Mouse (Mus musculus) left cerebral cortex, postnatal 14 days (tissue): ENCODE measurements at regions not wholly inside any gene's neighbourhood (a gene's known extent, or its start where the extent isn't known, plus 50 kb on each side); places are given as distances from the start of the nearest gene placed in this dataset.
"Not testable (repeated sequence)": the region's sequence is repeated elsewhere in the genome, so short reads cannot be mapped to it uniquely, and the experiment has no call there.

Experiments
- DNase-seq, 2 experiments: peaks; one replicate each; pipeline ENCODE4 v3.0.0; 2021 to 2022; ENCODE audit warnings: low spot score in 2 of 2, mixed read lengths in 1 of 2
- intact Hi-C: fragments of 180-260 bp; cut with DNase I; formaldehyde crosslinking; loops from one replicate; pipeline ENCODE4 v1.15.1; 2025

DNA sequence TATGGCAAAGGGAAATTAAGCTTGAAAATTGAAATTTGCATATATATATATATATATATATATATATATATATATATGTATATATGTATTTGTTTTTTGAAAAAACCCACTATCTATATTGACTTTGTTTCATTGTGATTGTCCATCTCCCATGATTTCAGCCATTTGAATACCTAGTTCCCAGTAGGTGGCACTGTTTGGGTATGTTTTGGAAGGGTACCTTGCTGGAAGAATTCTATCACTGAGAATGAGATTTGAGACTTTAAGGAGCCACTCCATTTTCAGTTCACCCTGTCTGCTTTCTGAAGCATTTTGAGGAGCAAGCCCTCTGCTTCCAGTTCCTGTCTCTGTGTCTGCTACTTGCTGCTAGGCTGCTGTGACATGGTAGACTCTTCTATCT, 72.8 kb upstream of the Ugt8a start:
- no peak for DNase-seq

DNA sequence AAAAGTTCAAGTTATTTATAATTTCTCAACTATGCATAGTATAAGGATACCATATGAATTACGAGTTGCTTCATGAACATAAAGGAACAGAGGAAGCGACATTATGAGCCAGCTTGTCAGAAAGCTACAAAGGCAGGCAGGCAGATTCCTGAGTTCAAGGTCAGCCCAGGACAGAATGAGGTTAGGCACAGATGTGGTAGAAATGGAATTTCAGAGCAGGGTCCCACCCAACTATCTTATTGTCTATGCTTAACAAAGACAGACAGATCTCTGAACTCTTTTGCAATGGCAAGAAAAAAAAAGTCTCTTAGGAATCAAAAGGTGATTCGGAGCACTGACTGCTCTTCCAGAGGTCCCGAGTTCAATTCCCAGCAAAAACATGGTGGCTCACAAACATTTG, 77.7 kb upstream of the Ugt8a start:
- no peak for DNase-seq
- intact Hi-C loops: no loop called here

More for the DNA sequence above, 72.8 kb upstream of the Ugt8a start:
- intact Hi-C loops: no loop called here

DNA sequence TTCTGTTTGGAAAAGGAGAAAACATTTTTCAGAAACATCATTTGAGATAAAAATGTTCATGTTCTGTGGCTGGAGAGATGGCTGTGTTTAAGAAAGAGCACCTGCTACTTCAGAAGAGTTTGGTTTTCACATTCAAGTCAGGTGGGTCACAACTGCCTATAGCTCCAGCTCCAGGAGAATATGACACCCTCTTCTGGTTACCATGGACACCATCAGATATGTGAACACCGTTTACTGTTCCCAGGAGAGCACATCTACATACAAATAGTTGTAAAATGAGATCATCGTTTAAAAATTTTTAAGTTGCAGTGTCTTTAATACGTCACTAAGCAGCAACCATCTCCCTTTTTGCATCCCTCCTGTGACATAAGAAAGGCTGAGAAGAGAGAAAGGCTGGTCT, 105.9 kb upstream of the Ugt8a start:
- DNase-seq: no peak

DNA sequence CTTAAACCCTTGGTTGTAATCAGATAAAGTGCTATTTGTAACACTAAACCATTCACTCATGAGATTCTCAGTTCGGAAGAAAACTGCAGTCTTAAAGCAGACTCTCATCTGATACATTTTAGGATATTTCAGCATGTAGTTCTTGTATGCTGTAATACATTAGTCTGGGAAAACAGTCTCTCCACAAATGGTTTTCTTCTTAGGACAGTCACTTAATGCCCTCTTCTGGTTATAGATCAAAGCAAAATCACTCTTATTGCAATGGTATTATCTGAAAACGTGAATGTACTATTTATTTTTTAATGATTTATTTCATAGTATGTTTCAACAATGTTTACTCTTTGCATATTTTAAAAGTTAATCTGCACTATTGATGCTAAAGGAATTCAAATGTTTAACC, 106.4 kb upstream of the Ugt8a start:
- no peak for DNase-seq
- intact Hi-C loops: loop anchor here (2.0 to 10.0 kb wide), 2 partner anchors 194 to 1440 kb away; no protein-coding TSS in a partner anchor

More for the DNA sequence above, 105.9 kb upstream of the Ugt8a start:
- intact Hi-C loops: loop anchor here (2.0 to 10.0 kb wide), 2 partner anchors 194 to 1440 kb away; no protein-coding TSS in a partner anchor

DNA sequence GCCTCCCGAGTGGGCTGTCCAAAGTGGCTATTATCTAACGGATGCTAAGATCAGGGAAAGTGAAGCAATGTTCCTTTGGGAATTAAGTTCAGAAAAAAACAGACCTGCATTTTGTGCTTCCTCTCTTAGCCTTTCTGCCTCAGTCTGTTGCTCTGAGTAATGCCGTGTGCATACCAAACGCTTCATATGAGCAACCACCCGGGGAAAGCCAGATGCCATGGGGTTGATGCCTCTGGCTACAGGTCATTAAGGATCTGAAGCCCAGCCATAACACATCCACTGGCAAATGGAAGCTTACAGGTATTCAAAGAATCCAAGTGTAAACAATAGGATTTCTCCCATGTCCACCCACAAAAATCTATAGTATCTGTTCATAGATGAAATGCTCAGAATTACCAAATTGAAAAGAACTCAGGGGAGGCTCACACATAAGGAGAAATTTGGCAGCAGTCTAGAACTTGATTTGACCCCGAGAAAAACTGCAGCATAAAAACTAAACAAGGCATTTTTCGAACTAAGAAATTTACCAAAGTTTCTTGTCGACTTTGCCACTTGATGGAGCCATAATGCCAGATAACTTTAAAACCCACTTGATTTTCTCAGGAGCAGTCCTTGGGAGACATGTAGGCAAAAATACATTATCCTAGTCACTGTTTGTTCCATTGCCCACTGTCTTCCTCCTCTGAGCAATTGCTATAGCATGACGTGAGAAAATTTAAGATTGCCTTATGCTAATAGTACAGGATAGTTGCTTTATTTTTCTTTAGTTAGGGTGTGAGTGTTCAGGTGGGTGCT, 107.8 kb upstream of the Ugt8a start:
- intact Hi-C loops: loop anchor here (2.0 to 10.0 kb wide), 4 partner anchors 195 to 1441 kb away; no protein-coding TSS in a partner anchor
- DNase-seq: peak; percentile 15 to 33

DNA sequence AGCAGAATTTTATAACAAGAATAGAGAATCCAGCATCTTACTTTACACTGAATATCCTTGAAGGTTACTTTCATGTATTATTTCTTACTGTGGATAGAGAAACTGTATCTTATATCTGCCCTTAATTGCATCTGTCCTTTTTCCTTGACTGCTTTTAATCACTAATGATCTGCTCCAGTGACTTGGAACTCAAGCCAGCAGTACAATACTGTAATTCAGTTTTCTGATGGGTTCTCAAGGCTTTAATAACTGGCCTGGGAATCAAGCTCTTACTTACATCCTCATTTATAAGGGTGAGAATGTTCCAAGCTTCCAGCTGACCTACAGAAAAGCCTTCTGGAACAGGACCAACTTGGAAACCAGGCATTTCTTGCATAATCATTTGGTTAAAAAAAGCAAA, 120.2 kb upstream of the Ugt8a start:
- DNase-seq: no peak
- intact Hi-C loops: no loop called here

DNA sequence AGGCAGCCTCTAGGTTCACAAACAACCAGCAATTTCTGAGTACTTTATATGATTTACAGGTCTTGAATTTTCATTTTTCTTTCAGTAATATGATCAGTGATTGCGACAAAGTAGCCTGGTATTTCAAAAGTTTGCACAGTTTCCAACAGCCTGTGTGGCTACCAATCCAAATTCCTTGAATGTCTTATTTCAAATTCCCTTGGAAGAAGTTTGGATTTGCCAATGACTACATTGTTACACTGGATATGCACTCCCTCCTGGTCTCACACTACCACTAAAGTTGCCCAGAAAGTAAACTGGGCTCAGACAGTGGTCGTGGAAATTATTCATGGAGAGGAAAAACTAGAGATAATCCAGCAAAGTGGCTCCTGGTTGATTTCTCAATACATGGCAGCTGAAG, 166.7 kb upstream of the Ugt8a start:
- DNase-seq: no peak
- intact Hi-C loops: no loop called here

DNA sequence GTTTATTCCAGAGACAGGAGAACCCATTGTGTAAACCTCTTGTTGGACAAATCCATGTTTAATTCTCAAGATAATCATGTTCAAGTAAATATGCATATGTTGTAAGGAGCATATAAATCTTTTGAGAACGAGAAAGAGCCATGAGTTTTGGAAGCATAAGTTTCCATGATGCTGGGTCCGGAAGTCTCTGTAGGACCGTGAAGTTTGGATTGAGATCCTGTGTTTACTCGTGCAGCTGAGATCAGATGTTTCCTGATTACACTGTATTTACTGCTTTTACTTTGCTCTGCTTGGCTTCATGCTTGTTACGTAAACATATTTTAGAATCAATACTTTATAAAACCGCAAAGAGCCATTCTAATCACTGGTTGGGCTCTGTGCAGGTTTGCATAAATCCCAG, 171.0 kb upstream of the Ugt8a start:
- intact Hi-C loops: no loop called here
- DNase-seq: no peak

DNA sequence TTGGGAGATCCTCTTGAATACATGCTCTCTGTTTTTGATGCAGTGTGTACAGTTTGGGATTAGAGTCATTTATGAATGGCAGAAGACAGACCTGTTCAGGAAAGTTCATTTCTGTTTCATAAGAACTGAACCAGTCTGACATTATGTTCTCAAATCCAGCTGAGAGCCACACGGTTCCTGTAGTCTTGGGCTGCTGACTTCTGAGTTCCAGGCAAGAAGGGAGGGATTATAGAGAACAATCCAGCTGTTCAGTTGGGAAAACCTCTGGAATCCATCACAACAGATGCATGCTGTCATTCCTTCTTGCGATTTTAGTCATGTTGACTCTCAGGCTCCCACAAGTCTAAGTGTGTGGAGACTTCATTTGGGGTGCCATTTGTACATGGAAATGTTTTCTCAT, 179.4 kb upstream of the Ugt8a start:
- no peak for DNase-seq
- intact Hi-C loops: no loop called here

DNA sequence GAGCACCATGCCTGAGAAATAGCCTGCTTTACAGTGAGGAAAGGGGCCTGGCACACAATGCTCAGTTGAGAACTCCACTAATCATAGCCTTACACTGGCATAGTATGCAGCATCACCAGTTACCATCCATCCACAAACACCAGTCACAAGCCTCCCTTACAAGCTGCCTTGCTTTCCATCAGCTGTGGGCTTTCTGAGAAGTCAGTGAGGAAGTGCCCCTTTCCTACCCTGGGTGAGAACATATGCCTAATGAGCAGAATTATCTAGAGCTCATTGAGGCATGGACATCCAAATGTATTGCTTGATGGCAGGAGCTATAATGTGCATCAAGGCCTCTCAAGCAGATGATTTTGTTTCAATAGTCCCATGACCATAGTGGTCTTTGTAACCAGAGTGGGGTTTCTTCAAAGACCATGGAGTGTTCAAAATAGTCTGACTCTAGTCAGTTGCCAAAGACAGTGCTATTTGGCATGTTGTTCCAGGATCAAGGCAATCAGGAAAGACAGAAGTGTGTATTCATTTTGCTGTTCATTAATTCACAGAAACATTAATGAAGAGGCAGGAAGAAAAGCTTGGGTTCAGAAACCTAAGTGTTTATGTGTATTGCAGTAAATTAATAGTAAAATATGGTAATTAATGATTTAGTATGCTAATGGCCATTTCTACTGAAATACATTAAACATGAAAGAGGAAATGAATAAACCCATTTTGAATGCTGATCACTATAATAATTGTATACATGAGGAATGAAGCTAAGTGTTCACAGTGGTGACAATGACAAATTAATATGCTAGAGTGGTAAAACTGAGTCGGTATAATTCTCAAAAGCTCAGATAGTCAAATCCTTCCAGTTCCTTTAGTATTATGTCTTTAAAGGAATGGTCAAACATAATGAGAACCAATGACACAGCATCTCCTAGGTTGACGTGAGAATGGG, 184.2 kb upstream of the Ugt8a start:
- intact Hi-C loops: no loop called here
- DNase-seq: no peak

DNA sequence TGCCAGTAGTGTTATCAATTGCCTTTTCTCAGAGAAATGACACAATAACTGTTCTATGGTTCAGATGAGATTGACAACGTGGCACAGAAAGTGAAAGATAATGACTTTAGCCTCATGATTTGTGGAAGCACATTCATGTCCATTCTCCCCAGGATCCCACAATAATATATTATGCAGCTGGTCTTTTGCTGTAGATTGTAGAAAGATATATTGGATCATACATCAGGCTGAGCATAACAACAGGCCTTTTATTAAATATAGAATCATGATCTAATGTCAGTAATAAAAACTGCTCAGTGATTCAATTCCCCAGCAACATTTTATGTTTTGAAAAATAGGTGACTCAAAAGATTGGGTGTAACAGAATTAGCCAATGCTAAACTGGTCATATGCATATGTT, 196.9 kb upstream of the Arsj start:
- no peak for DNase-seq
- intact Hi-C loops: no loop called here

DNA sequence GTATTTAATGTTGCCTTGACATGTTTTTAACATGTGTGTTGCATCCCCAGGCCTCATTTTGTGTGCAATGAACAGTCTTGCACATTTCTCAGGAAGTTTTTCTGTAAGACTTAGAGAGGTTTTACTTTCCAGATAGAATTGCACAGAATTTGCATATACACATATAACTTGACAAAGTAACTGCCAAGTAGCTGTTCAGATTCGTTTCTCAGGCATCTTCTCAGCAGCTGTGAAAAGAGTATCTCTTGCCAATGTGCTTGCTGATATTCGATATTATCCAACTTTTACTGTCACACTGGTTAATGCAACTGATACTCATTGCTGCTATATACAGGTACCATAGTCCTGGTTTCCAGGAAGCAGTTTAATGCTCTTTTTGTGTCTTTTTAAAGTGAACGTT, 154.5 kb upstream of the Arsj start:
- peak in 1 of 2 experiments; percentile 29 for DNase-seq
- intact Hi-C loops: no loop called here

DNA sequence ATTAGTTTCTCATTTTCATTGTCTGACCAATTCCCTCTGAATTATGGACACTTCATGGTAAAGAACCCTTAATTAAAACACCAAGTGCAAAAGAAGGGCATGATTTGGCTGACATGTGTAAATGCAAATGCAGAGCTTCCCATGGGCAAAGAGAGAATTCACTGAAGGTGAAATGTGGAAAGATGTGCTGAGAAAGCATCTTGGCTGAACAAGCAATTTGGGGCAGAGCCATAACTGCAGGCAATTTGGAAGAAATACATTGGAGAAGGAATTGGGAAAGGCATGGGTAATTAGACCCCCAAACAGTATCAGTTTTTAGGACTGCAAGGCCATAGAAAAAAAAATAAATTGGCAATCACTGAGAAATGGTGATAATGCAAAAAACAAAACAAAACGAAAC, 153.3 kb upstream of the Arsj start:
- intact Hi-C loops: no loop called here

DNA sequence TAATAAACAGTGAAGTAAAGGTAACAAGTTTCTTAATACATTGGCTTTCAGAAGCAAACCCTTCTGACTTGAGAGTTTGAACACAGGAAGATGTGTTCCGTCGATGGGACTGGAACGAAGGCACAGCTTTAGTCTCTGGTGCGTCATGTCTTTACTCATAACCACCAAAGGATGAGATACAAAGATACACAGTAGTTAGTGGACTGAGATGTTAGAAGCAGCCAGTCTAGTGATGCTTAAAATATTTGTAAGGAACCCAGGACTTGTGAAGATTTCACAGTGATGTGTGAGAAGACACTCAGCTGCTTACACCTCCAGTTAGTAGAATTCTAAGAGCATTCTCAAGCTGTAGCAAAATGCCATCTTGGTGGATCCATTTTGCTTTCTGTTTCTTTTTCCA, 135.9 kb upstream of the Arsj start:
- DNase-seq: no peak
- intact Hi-C loops: no loop called here

More for the DNA sequence above, 153.3 kb upstream of the Arsj start:
- no peak for DNase-seq

DNA sequence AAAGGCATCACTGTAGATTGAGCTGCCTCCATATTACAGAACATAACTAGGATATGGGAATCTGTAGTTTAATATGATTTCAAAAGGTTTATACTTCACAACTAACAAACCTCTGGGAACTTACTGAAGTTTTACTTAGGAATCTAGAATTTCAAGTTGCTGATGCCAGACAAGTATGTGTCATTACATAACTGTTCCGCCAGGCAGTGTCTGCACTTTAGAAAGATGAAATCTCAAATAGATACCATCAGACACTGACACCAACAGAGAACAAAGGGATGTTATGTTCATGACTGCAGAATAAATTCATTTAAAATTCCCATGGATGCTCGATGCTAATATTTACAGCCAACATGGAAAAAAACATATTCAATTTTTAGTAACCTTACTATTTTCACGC, 117.7 kb upstream of the Arsj start:
- intact Hi-C loops: no loop called here
- DNase-seq: no peak

DNA sequence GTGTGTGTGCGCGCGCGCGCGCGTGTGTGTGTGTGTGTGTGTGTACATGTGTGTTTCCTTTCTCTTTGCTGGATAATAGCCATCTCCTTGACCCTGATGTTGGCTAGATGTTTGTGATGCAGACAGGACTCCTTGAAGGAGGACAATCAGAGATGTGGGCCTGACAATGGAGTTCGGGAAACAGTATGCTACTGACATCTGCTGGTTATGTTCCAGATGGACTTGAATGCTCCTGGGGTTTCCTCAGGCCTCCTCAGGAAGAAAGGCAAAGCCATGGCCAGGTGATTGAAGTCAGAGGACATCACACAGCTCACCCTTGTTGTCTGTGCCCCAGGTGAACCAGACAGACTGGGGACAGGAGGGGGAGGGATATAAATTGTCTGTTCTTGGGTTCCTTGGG, 102.2 kb upstream of the Arsj start:
- intact Hi-C loops: no loop called here

DNA sequence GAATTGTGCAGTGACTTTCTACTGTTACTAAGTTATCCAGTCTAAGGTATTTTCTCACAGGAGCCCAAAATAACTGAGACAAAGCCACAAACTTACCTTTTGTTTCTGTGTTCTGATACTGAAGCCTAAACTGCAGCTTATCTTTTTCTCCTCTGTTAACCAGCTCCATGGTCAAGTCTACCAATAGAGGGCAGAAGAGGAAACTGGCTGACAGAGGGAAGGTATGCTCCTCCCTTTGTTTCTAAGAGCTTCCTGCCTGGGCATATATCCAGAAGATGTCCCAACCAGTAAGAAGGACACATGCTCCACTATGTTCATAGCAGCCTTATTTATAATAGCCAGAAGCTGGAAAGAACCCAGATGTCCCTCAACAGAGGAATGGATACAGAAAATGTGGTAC, 91.5 kb upstream of the Arsj start:
- DNase-seq, intact Hi-C loops: not testable (repeated sequence)

More for the DNA sequence above, 102.2 kb upstream of the Arsj start:
- DNase-seq: no peak

DNA sequence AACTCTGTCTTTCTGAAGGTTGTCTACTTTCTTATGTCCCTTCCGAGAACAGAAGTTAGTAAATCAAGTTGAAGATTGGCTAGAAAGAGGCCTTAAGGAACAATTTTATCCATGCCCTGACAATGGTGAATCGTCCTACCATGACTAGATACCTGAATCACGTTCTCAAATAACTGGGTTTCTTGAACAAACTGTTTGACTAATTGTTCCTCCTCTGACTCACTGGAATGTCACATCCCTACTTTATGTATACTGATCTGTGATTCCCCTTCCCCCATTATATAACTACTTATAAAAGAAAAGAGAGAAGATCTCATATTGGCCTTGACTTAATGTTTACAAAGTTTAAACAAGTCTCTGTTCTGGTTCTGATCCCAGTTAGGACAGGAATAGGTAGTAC, 89.9 kb upstream of the Arsj start:
- intact Hi-C loops: no loop called here
- DNase-seq: no peak

DNA sequence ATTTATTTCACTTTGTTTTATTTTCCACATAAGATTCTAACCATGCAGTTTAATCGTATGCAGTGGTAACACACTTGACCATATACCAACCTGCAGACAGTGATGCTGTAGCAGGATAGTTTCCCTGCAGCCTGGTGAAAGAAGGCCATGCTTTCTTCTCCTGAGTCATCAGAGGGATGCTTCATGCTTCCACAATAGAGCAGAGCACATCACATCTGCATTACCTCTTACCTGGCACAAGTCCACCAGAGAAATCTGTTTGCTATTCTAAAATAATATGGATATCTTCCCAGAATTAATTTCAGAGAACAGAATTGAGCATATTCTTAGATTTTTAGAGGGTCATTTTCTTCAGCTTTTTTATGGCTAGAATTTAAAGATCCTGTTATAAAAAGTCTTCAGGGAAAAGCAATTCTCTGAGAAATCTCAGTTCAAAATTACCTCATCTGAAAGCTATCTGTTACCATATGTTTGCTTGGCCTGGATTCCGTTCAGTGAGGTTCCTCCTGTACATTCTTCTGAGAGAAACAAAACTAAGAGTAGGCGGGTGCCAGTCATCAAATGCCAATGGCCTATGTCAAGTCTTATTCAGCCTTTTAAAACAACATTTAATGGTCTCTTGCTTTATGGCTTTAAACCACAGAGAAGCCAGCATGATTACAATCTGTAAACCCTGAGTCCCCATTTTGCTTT, 87.3 kb upstream of the Arsj start:
- DNase-seq: peak; percentile 8
- intact Hi-C loops: no loop called here
